Mouse (Mus musculus) hindbrain, embryonic 12.5 days (tissue): Measurements from ENCODE around the gene Olfr25. TPM values are rescaled to one million over a fixed set of nuclear protein-coding genes. Genes with fewer than 3 reads are reported as not detected.

Experiments used
- ATAC-seq: fragments of 200-750 bp; cut with Nextera tagmentation; 2 replicates; pipeline ENCODE4 v1.8.0; 2017; ENCODE audit warnings: moderate TSS enrichment; ENCODE audit not compliant: low FRiP score
- H3K27ac ChIP-seq: fragments of 300-500 bp; sonication (generic); 2 replicates; pipeline ENCODE4 v1.5.1; 2016; ENCODE audit warnings: mild to moderate bottlenecking
- H3K27me3 ChIP-seq: fragments of 300-500 bp; sonication (generic); 2 replicates; pipeline ENCODE4 v1.6.1; 2016; ENCODE audit warnings: mild to moderate bottlenecking
- H3K36me3 ChIP-seq: fragments of 300-500 bp; sonication (generic); 2 replicates; pipeline ENCODE4 v1.6.1; 2016; ENCODE audit warnings: mild to moderate bottlenecking
- H3K4me1 ChIP-seq: fragments of 300-500 bp; sonication (generic); 2 replicates; pipeline ENCODE4 v1.6.1; 2016
- H3K4me2 ChIP-seq: fragments of 300-500 bp; sonication (generic); replicated peaks from 2 replicates; pipeline ENCODE4 v1.6.1; 2016; ENCODE audit warnings: mild to moderate bottlenecking
- H3K4me3 ChIP-seq: fragments of 300-500 bp; sonication (generic); 2 replicates; pipeline ENCODE4 v1.5.1; 2016; ENCODE audit warnings: mild to moderate bottlenecking
- H3K9ac ChIP-seq: fragments of 300-500 bp; sonication (generic); 2 replicates; pipeline ENCODE4 v1.6.1; 2016; ENCODE audit warnings: mild to moderate bottlenecking, moderate library complexity
- H3K9me3 ChIP-seq: fragments of 300-500 bp; sonication (generic); replicated peaks from 2 replicates; pipeline ENCODE4 v1.6.1; 2016; ENCODE audit warnings: mild to moderate bottlenecking
- WGBS: fragments of 180-500 bp; shearing (Covaris S2); methylation state at CpG from one replicate; pipeline ENCODE4 v1.1.7; 2016; 5-methylcytosine and 5-hydroxymethylcytosine counted together
- polyA plus RNA-seq: library from polyadenylated mRNA; unstranded; fragments of >200 nt; fragmentation: Nextera tagmentation; extraction: Ambion mirVana; gene quantifications from 2 replicates; pipeline ENCODE4 v1.2.1, GENCODE M21; 2016

The Olfr25 gene
- not detected in 2 replicates for polyA plus RNA-seq

DNA sequence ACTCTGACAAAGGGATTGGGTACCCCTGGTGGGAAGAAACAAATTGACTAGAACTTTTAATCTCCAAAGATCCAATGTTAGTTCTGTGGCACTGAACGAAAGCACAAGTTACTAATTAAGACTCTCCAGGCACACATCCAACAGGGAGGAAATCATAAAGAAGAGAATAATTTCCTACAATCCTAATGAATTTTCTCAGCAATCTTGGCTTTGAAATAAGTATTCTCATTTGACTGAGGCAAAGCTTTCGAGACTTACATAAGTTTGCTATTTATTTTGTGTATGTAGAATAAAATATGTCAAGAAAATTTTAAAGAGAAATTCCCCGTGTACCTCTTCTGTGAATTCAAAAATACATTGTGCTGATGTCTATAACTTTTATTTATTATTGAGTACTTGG is at the start of gene Olfr25:
Olfr25 (plus strand) TSS at position 301 of the 400 bp plus-strand sequence.
- H3K4me2 ChIP-seq: no peak within 1 kb of the TSS
- no peaks in the 10 kb centered on the region for H3K36me3 ChIP-seq
- H3K9me3 ChIP-seq: no peaks in the 10 kb centered on the region
- no peak within 1 kb of the TSS for H3K9ac ChIP-seq
- H3K27ac ChIP-seq: no peak within 1 kb of the TSS
- H3K4me1 ChIP-seq: no peaks in the 10 kb centered on the region
- no peak within 1 kb of the TSS for H3K4me3 ChIP-seq
- no peak for ATAC-seq
- H3K27me3 ChIP-seq: no peaks in the 10 kb centered on the region
- WGBS: 80% methylated on average over 3 of the region's 3 CpGs

DNA sequence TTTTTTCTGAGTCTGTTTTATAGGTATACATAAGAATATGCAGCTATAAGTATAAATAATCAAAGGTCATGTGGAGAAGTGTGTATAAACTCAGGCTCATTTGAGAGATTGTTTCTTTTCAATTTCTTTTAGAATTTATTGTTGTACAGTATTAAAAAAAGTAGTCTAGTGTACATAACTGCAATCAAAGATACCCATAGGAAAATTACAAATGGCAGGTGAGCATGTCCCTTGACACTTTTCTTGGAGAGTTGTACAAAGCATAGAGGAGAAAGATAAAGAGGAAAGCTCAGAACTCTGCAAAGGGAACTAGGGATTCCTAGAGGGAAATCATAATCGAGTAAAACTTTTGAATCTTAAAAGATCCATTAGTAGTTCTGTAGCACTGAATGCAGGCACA is 38.1 kb upstream of the Olfr25 start, which contains the start of gene Olfr896-ps1:
Olfr896-ps1 (plus strand) TSS at position 301 of the 400 bp plus-strand sequence.
- no peak within 1 kb of the TSS for H3K4me2 ChIP-seq
- H3K27me3 ChIP-seq: no peaks in the 10 kb centered on the region
- WGBS: 88% methylated on average over 1 of the region's 1 CpGs
- no peak within 1 kb of the TSS for H3K9ac ChIP-seq
- no peak within 1 kb of the TSS for H3K27ac ChIP-seq
- ATAC-seq: no peak
- H3K36me3 ChIP-seq: no peaks in the 10 kb centered on the region
- H3K4me3 ChIP-seq: no peak within 1 kb of the TSS
- H3K4me1 ChIP-seq: no peaks in the 10 kb centered on the region
- H3K9me3 ChIP-seq: no peaks in the 10 kb centered on the region

DNA sequence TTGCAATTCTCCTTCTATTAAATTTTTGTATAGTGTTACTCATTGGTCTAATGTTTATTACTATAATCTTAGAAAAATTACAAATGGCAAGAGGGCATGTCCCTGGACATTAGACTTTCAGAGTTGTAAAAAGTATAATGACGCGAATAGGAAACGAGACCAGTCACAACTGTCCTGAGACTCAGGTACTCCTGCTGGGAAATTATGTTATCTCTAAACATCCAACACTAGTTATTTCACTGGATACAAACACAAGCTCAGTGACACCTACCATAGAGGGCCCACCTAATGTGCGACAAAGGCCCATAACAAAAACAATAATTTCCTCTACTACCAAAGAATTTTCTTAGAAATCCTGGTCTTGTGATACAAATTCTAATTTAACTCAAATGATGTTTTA is 19.3 kb downstream of the Olfr25 start, which contains the start of gene Olfr898:
Olfr898 (plus strand) TSS at position 301 of the 400 bp plus-strand sequence.
- H3K27me3 ChIP-seq: no peaks in the 10 kb centered on the region
- no peak within 1 kb of the TSS for H3K27ac ChIP-seq
- no peak for ATAC-seq
- H3K4me3 ChIP-seq: no peak within 1 kb of the TSS
- H3K4me2 ChIP-seq: no peak within 1 kb of the TSS
- WGBS: 96% methylated on average over 4 of the region's 4 CpGs
- no peaks in the 10 kb centered on the region for H3K9me3 ChIP-seq
- H3K36me3 ChIP-seq: no peaks in the 10 kb centered on the region
- H3K9ac ChIP-seq: no peak within 1 kb of the TSS
- H3K4me1 ChIP-seq: no peaks in the 10 kb centered on the region

DNA sequence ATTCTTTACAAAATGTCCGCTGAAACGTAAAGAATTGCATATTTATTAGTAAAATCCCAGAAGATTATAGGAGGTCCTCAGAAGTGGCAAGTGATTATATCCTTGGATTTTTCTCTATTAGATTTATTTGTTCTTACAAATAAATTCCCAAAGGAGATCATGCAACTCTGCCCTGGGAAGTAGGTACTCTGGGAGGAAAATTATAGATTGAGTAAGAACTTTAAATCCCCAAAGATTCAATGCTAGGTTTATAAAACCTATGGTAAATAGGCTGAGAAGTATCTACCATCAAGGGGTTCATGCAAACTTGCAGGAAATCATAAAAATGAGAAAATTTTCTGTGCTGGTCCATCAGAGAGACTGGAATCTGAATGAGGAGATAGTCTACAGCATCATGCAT is 37.7 kb downstream of the Olfr25 start, which contains the start of gene Olfr250:
Olfr250 (plus strand) TSS at position 301 of the 400 bp plus-strand sequence.
- no peaks in the 10 kb centered on the region for H3K9me3 ChIP-seq
- WGBS: 96% methylated on average over 2 of the region's 2 CpGs
- no peak within 1 kb of the TSS for H3K27ac ChIP-seq
- no peak within 1 kb of the TSS for H3K4me2 ChIP-seq
- H3K4me1 ChIP-seq: no peaks in the 10 kb centered on the region
- H3K27me3 ChIP-seq: no peaks in the 10 kb centered on the region
- no peak for ATAC-seq
- H3K9ac ChIP-seq: no peak within 1 kb of the TSS
- H3K4me3 ChIP-seq: no peak within 1 kb of the TSS
- H3K36me3 ChIP-seq: no peaks in the 10 kb centered on the region

DNA sequence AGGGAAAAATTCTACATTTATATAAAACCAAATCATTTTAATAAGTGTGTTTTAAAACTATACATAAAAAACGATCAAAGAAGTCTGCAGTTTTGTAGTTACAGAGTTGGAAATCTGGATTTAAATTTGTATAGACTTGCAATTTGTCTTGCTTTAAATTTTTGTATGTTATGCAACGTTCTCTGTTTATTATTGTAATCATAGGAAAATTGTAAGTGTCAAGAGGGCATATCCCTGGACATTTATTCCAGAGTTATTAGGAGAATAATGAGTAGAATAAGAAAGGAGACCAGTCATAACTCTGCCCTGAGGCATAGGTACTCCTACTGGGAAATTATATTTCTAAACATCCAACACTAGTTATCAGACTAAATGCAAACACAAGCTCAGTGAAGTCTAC is 47.9 kb downstream of the Olfr25 start, which contains the start of gene Olfr251:
Olfr251 (plus strand) TSS at position 301 of the 400 bp plus-strand sequence.
- H3K27me3 ChIP-seq: no peaks in the 10 kb centered on the region
- ATAC-seq: no peak
- no peak within 1 kb of the TSS for H3K4me2 ChIP-seq
- no peak within 1 kb of the TSS for H3K4me3 ChIP-seq
- no peaks in the 10 kb centered on the region for H3K36me3 ChIP-seq
- whole genome bisulfite sequencing: 67% methylated on average over 2 of the region's 2 CpGs
- H3K9ac ChIP-seq: no peak within 1 kb of the TSS
- no peaks in the 10 kb centered on the region for H3K4me1 ChIP-seq
- H3K9me3 ChIP-seq: no peaks in the 10 kb centered on the region
- H3K27ac ChIP-seq: no peak within 1 kb of the TSS

Other genes starting within 250 kb of the Olfr25 start
- not detected in 2 replicates for gene Olfr887, start 245.0 kb upstream of the Olfr25 start, polyA plus RNA-seq
- not detected in 2 replicates for gene Olfr888, start 220.9 kb upstream of the Olfr25 start, polyA plus RNA-seq
- gene Olfr889, start 213.9 kb upstream of the Olfr25 start, polyA plus RNA-seq: 0.05 TPM in 1 of 2 replicates, not detected in the other
- gene Olfr890, start 186.5 kb upstream of the Olfr25 start, polyA plus RNA-seq: not detected in 2 replicates
- not detected in 2 replicates for gene Olfr891, start 148.2 kb upstream of the Olfr25 start, polyA plus RNA-seq
- gene Olfr893, start 120.7 kb upstream of the Olfr25 start, polyA plus RNA-seq: not detected in 2 replicates
- not detected in 2 replicates for gene Olfr894, start 111.0 kb upstream of the Olfr25 start, polyA plus RNA-seq
- not detected in 2 replicates for gene Olfr143, start 76.3 kb upstream of the Olfr25 start, polyA plus RNA-seq
- not detected in 2 replicates for gene Olfr895, start 61.2 kb upstream of the Olfr25 start, polyA plus RNA-seq
- not detected in 2 replicates for gene Olfr896-ps1, start 38.0 kb upstream of the Olfr25 start, polyA plus RNA-seq
- not detected in 2 replicates for gene Olfr898, start 19.4 kb downstream of the Olfr25 start, polyA plus RNA-seq
- not detected in 2 replicates for gene Olfr250, start 37.8 kb downstream of the Olfr25 start, polyA plus RNA-seq
- not detected in 2 replicates for gene Olfr251, start 48.0 kb downstream of the Olfr25 start, polyA plus RNA-seq
- gene Olfr147, start 72.6 kb downstream of the Olfr25 start, polyA plus RNA-seq: not detected in 2 replicates
- not detected in 2 replicates for gene Olfr901, start 100.4 kb downstream of the Olfr25 start, polyA plus RNA-seq
- gene Olfr902, start 118.6 kb downstream of the Olfr25 start, polyA plus RNA-seq: not detected in 2 replicates
- gene Olfr904, start 134.1 kb downstream of the Olfr25 start, polyA plus RNA-seq: not detected in 2 replicates
- not detected in 2 replicates for gene Olfr905, start 142.0 kb downstream of the Olfr25 start, polyA plus RNA-seq
- gene Olfr906, start 158.0 kb downstream of the Olfr25 start, polyA plus RNA-seq: not detected in 2 replicates
- gene Olfr907, start 166.7 kb downstream of the Olfr25 start, polyA plus RNA-seq: not detected in 2 replicates
- gene Olfr911-ps1, start 192.5 kb downstream of the Olfr25 start, polyA plus RNA-seq: not detected in 2 replicates
- not detected in 2 replicates for gene Olfr910, start 208.8 kb downstream of the Olfr25 start, polyA plus RNA-seq